Mouse (Mus musculus) activated CD4-positive, CD25-positive, alpha-beta regulatory T cell (primary cell): ENCODE results near the gene Zfp991. TPM values are rescaled to one million over a fixed set of nuclear protein-coding genes. Genes with fewer than 3 reads are reported as not detected.

Source experiments
- polyA plus RNA-seq, 2 experiments: library from polyadenylated mRNA; unstranded; fragments of 100-300 nt; shearing (Covaris generic); gene quantifications; one replicate each; pipeline ENCODE4 v1.2.1; 2017

Gene Zfp991
- polyA plus RNA-seq, result 1 to 10 TPM; 8.2 to 8.6 TPM

GRCm38 (mm10) chr4:147131837-147132459 is at the start of gene Zfp991:
Zfp991 (plus strand) TSS chr4:147132038.

Other genes with a start within 250 kb of the Zfp991 start
- gene Gm21411, start 222.4 kb upstream of the Zfp991 start, polyA plus RNA-seq, result under 1 TPM; 0.25 to 0.88 TPM
- 1 to 10 TPM in 1 of 2 experiments, under 1 TPM in 1; 0.83 to 2.7 TPM for gene Zfp989, start 160.1 kb upstream of the Zfp991 start, polyA plus RNA-seq
- gene Rex2, start 110.2 kb upstream of the Zfp991 start, polyA plus RNA-seq, result not detected
- under 1 TPM; 0.39 to 0.87 TPM for gene Zfp988, start 173.6 kb downstream of the Zfp991 start, polyA plus RNA-seq
- not detected for gene Zfp978, start 229.3 kb downstream of the Zfp991 start, polyA plus RNA-seq